Mouse (Mus musculus): ENCODE measurements at regions not wholly inside any gene's neighbourhood (a gene's known extent, or its start where the extent isn't known, plus 50 kb on each side); places are given as distances from the start of the nearest gene placed in this dataset.

DNA sequence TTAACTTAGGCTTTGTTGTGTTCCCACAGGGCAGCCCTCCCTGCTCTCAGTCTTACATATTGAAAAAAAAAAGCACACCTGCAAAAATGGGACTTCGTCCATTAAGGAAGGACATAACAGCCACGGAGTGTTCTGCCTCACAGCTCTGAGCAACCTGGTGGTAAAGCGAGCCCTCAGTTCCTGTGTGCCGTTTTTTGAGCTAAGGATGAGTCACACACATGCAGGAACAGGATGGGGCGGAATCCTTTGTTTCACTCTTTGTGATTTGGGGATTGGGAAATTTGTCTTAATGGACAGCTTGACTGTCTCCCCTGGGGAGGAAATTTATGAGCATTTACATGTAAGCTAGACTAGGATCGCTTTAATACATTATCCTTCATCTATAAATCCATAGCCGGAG is 129.6 kb upstream of the Krr1 start:
- ATAC-seq (replicated peaks; ENCODE audit: low FRiP score, poor library complexity, severe bottlenecking): no peak

DNA sequence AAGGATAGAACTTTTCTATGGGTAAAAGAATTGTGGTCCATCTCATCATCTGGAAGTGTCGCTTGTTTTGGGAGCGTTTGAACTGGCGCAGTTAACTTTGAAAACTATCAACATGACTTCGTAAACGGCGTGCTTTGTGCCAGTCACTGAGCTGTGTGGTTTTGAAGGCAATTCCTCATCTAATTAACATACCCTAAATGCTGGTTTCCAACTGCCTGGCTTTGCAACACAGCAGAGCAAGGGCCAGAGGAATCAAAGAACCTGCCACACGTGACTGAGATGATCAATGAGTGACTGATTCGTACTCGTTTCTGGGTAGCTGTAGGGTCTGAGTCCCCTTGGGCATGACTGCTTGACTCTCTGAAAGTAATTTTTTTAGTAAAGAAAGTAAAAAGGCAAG is 129.2 kb upstream of the Krr1 start:
- no peak for ATAC-seq (replicated peaks; ENCODE audit: low FRiP score, poor library complexity, severe bottlenecking)

DNA sequence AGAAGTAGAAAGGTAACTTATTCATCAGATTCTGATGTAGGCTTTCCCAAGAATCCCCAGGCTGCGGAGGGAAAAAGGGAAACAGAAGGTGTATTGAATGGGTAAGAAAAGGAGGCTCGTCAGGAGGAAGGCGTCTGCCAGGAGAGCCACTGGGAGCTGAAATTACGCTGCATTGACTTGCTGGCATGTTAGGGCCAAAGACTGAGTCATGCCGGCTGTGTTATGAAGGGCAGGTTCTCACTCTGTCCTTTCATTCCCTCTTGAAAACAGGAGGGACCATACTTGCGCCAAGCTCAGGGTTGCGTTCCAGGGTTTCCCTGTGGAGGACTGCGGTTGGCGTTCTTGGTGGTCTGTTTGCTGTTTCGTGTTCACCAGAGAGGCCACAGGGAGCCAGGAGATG is 128.3 kb upstream of the Krr1 start:
- no peak for ATAC-seq (replicated peaks; ENCODE audit: low FRiP score, poor library complexity, severe bottlenecking)

GRCm38 (mm10) chr10:111845946-111846345 is 126.5 kb upstream of the Krr1 start:
- ATAC-seq (replicated peaks; ENCODE audit: low FRiP score, poor library complexity, severe bottlenecking): no peak

- no peak for ATAC-seq (replicated peaks; ENCODE audit: low FRiP score, poor library complexity, severe bottlenecking)
Measured at GRCm38 (mm10) chr10:111854254-111854653, 118.2 kb upstream of the Krr1 start.

DNA sequence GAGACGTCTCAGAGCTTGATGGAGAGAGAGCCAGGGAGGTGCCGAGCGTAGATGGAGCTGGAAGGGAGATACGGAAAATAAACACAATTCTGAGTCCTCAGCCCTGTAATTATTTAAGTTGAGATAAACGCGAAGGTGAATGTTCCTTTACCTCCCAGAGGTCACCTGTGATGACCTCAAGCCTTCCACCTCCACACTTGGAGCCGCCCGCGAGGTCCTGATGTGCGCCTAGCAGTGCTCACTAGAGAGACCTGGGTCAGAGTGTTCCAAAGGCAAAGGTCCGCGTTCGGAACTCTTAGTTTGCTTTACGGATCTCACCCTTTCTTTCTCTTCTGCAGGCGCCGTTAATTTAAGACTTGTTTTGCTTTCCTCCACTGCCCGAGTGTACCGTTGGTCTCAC is 117.0 kb upstream of the Krr1 start:
- ATAC-seq (replicated peaks; ENCODE audit: low FRiP score, poor library complexity, severe bottlenecking): no peak

DNA sequence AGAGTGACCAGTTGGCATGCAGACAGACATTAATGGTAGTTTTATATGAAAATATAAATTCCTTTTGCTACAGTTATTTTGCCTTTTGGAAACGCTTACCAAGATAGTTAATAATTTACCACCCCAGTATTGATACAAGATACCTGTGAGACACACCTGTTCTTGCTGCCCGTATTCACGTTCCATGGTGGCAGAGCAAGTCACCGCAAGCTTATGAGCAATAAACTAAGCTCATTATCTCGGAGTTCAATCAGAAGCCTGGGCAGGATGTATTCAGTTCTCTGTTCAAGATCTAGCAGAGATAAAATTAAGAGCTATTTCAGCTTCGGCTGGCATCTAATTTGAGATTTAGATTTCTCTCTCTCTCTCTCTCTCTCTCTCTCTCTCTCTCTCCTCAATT is 114.1 kb upstream of the Krr1 start:
- ATAC-seq (replicated peaks; ENCODE audit: low FRiP score, poor library complexity, severe bottlenecking): no peak

- no peak for ATAC-seq (replicated peaks; ENCODE audit: low FRiP score, poor library complexity, severe bottlenecking)
Measured at GRCm38 (mm10) chr10:111865286-111865830, 107.1 kb upstream of the Krr1 start.

GRCm38 (mm10) chr10:111867102-111867501 is 105.4 kb upstream of the Krr1 start:
- no peak for ATAC-seq (replicated peaks; ENCODE audit: low FRiP score, poor library complexity, severe bottlenecking)

DNA sequence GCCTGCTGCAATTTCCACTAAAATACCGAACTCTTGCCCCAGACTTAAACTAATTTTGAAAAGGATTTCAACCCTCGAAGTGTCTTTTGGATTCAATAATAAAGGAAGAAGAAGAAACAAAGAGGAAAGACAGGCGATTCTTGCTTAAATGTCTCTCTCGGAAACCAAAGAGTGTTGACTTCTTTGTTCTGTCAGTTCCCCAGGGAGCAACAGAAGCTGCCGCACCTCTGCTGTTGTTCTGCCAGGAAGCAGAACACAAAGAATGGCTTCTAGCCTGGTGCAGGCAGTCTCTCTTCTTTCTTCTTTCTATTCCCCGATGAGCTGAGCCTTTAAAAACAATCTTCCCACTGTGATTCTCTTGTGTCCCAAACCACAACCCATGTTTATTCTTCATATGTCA is 104.9 kb upstream of the Krr1 start:
- ATAC-seq (replicated peaks; ENCODE audit: low FRiP score, poor library complexity, severe bottlenecking): no peak

GRCm38 (mm10) chr10:111880354-111880753 is 92.1 kb upstream of the Krr1 start:
- ATAC-seq (replicated peaks; ENCODE audit: low FRiP score, poor library complexity, severe bottlenecking): no peak

DNA sequence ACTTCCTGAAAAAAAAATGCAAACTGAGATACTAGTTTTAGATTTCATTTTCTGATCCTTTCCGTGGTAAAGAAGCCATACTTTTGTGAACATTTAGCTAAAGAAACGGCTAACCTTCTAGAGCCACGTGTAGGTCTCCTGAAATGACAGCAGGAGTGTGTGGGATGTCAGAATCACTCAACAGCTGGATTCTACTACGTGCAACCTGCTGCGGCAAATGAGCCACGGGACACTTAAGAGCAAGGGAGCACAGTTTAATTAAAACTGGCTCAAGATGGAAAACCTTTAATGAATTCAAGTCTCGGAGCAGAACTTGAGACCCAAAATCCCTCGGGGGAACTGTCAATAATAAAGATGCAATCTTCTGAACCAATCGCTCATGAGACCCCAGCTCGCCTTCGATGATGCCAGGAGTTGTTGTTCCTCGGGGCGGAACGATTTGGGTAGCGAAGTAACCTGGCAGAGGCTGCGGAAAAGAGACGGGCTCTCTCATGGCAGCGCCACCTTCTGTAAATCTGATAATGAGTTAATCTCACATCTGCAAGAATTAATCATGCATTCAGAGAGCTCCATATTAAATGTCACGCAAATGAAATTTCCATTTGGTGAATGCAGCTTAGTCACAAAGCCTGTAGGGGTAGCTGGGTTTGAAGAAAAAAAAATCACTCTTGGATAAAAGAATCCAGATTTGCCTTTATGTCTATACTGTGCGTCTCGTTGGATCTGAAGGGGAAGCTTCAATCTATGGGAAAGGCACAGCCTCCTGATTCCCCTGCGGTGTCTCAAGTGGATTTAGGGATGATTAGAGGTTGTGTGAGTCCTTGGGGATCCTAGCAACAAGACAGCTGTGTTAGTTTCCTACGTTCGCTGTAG is 90.9 kb upstream of the Krr1 start:
- no peak for ATAC-seq (replicated peaks; ENCODE audit: low FRiP score, poor library complexity, severe bottlenecking)

- ATAC-seq (replicated peaks; ENCODE audit: low FRiP score, poor library complexity, severe bottlenecking): no peak
Measured at GRCm38 (mm10) chr10:111882521-111882920, 89.9 kb upstream of the Krr1 start.

GRCm38 (mm10) chr10:111884701-111885100 is 87.8 kb upstream of the Krr1 start:
- ATAC-seq (replicated peaks; ENCODE audit: low FRiP score, poor library complexity, severe bottlenecking): no peak

GRCm38 (mm10) chr10:111889111-111889510 is 83.4 kb upstream of the Krr1 start:
- no peak for ATAC-seq (replicated peaks; ENCODE audit: low FRiP score, poor library complexity, severe bottlenecking)

DNA sequence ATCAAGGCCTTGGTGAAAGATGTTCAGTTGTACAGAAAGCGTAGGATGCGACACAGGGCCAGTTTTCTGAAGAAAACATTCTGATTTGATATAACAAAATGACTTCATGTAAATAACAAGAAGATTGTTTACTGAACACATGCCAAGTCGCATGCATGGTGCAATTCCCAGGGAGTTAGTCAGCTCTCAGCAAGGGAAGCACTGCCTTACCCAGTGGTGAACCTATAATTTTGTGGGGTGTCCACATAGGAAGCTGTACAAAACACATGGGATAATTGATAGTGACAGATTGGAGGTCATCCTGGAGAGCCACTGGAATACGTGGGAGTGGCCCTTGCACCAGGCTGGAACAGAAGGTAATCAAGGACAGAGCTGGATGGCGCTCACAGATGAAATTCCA is 79.0 kb upstream of the Krr1 start:
- no peak for ATAC-seq (replicated peaks; ENCODE audit: low FRiP score, poor library complexity, severe bottlenecking)

GRCm38 (mm10) chr10:111893941-111894340 is 78.5 kb upstream of the Krr1 start:
- ATAC-seq (replicated peaks; ENCODE audit: low FRiP score, poor library complexity, severe bottlenecking): no peak

DNA sequence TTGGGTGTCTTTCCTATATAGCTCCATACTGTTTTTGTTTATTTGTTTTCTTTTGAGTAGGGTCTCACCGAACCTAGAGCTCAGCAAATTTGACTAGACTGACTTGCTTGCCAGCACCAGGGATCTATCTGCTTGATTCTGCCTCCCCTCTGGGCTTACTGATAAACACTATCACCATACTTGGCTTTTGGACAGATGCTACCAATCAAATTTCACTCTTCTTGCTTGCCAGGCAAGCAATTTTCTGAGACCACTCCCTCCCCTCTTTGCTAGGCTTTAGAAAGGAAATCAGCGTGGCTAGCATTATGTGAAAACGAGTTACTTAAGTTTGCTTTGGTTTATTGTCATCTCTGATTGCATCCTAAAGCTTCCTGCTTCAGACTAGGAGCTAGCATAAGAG is 75.1 kb upstream of the Krr1 start:
- no peak for ATAC-seq (replicated peaks; ENCODE audit: low FRiP score, poor library complexity, severe bottlenecking)

DNA sequence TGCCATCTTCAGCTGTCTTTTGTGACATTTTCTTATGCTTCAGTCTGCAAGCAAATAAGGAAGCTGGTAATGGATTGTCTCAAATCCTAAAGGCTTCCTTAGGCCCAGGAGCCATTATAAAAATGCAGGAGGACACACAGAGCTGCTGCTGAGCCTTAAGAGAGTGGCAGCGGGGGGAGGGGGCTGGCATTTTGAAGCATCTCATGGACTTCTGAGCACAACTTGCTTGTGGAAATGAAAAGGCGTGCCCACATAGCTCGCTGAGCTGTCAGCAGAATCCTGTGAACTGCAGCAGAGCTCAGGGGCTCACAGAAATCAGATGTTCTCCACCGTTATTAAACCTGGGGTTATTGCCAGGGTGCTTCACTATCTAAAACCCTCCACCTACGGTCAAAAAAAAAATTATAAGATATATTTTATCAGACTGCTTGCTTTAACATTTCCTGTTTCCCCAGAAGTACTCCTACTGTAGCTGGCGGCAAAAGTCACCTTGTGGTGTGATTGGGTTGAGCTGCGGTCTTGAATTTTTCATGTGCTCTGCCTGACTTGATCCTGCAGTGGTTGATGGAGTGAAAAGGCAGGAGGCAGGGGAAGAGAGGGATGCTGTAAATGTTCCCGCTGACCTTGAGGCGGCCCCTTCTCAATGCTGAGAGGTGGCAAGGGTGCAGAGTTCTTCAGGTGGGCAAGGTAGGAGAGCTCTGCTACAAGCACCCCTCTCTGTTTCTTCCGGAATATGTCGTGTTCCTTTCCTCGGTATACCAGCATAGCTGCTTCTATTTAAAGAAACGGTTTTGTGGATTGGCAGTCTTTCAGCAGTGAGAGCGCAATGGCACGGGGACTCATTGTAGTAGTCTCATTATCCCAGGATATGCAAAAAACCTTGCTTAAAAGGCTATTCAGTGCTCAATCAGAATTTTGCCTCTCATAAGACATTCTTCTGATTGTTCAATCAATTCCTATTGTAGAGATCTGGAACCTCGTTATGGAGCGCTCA is 71.4 kb upstream of the Krr1 start:
- no peak for ATAC-seq (replicated peaks; ENCODE audit: low FRiP score, poor library complexity, severe bottlenecking)

DNA sequence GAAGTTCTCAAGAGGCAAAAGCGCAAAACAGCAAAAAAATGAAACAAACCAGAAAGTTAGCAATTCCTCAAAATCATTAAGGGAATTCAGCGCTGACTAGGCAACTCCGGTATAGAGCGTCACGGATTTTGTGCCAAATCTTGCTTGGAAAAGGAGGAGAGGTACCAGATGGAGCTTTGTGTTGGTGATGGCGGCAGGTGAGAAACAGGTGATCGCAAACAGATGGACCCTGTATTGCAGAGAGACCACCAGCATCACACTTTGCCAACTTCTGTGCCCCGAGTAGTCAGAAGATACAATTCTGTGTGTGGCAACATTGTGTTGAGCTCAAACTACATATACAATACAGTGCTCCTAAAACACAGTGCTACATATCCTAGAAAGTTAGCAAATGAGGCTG is 68.5 kb upstream of the Krr1 start:
- no peak for ATAC-seq (replicated peaks; ENCODE audit: low FRiP score, poor library complexity, severe bottlenecking)

DNA sequence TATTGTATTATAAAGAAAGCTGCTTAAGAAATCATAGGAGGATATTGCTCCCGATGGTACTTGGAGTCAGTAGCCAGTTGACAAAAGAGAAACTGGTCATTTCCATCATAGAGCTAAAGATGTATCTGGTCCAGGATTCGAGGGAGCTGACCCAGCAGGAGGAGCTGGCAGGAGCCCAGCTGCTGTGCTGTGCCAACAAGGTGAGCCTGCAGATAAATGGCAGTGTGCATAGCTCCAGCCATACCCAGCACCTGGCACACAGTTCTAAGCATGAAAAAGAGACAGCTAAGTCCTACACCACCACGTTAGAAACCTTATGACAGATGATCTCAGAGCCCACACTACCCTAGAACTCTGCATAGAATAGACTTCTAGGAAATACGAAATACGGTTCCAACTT is 64.6 kb upstream of the Krr1 start:
- ATAC-seq (replicated peaks; ENCODE audit: low FRiP score, poor library complexity, severe bottlenecking): no peak
